Mouse (Mus musculus) embryonic facial prominence, embryonic 14.5 days (tissue): ENCODE data around the gene Trp53tg5. TPM values are rescaled to one million over a fixed set of nuclear protein-coding genes. Genes with fewer than 3 reads are reported as not detected.

Experiments
- ATAC-seq: fragments of 200-750 bp; cut with Nextera tagmentation; 2 replicates; pipeline ENCODE4 v1.8.0; 2017; ENCODE audit warnings: low read depth, moderate number of reproducible peaks, moderate TSS enrichment
- DNase-seq: peaks from one replicate; pipeline ENCODE4 v3.0.0-alpha.2; 2015; ENCODE audit warnings: low spot score
- H3K27ac ChIP-seq: fragments of 300-500 bp; sonication (generic); replicated peaks from 2 replicates; pipeline ENCODE4 v1.5.1; 2014; ENCODE audit warnings: low read depth, mild to moderate bottlenecking, low read length, moderate library complexity
- H3K27me3 ChIP-seq: fragments of 300-500 bp; sonication (generic); replicated peaks from 2 replicates; pipeline ENCODE4 v1.6.1; 2014; ENCODE audit warnings: low read length; ENCODE audit not compliant: control insufficient read depth, insufficient read depth
- H3K36me3 ChIP-seq: fragments of 300-500 bp; sonication (generic); 2 replicates; pipeline ENCODE4 v1.6.1; 2014; ENCODE audit warnings: low read length, mixed read lengths; ENCODE audit not compliant: control insufficient read depth, insufficient read depth
- H3K4me1 ChIP-seq: fragments of 300-500 bp; sonication (generic); 2 replicates; pipeline ENCODE4 v1.6.1; 2014; ENCODE audit warnings: antibody characterized with exemption, low read length; ENCODE audit not compliant: control insufficient read depth, insufficient read depth
- H3K4me2 ChIP-seq: fragments of 300-500 bp; sonication (generic); 2 replicates; pipeline ENCODE4 v1.6.1; 2014; ENCODE audit warnings: low read depth, mild to moderate bottlenecking, low read length, moderate library complexity, mixed read lengths
- H3K4me3 ChIP-seq: fragments of 300-500 bp; sonication (generic); 2 replicates; pipeline ENCODE4 v1.5.1; 2014; ENCODE audit warnings: low read depth, mild to moderate bottlenecking, low read length
- H3K9ac ChIP-seq: fragments of 300-500 bp; sonication (generic); 2 replicates; pipeline ENCODE4 v1.6.1; 2014; ENCODE audit warnings: low read depth, mild to moderate bottlenecking, low read length, moderate library complexity, mixed read lengths
- H3K9me3 ChIP-seq: fragments of 300-500 bp; sonication (generic); 2 replicates; pipeline ENCODE4 v1.6.1; 2016; ENCODE audit warnings: low read length; ENCODE audit not compliant: control insufficient read depth
- WGBS: fragments of 180-500 bp; shearing (Covaris S2); extraction: QIAGEN DNeasy Blood & Tissue Kit; methylation state at CpG from one replicate; pipeline ENCODE4 v1.1.7; 2014; 5-methylcytosine and 5-hydroxymethylcytosine counted together
- polyA plus RNA-seq: library from polyadenylated mRNA; unstranded; fragments of >200 nt; fragmentation: Nextera tagmentation; extraction: Ambion mirVana; gene quantifications from 2 replicates; pipeline ENCODE4 v1.2.1, GENCODE M21; 2014

Gene Trp53tg5
- polyA plus RNA-seq, 1 experiment from 2014 or later: not detected

DNA sequence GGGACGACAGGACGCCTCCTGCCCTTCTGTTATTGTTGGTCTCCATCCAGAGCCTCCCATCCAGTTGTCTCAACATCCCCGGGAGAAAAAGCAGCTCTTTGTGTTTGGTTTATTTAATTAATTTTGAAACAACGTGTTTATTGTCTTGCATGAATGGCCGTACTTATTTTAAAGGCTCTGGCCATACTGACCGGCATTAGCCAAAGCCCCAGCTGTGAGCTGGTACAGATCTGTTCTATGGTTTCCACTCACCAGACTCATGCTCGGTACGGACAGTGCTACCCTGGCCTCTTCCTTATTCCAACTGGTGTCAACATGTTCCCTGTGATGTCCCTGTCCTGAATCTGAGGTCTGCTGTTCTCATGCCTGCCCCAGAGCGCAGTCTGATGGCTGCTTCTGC, 42.4 kb upstream of the Trp53tg5 start:
- WGBS: 70% methylated on average over 9 of the region's 9 CpGs
- DNase-seq: no peak
- H3K9ac ChIP-seq: no peak overlapping the region
- peak overlapping the region; percentile 21; the same call in 1 of the 2 replicates for H3K27ac ChIP-seq
- H3K36me3 ChIP-seq: no peaks in the 10 kb centered on the region
- no peaks in the 10 kb centered on the region for H3K27me3 ChIP-seq
- H3K4me1 ChIP-seq: peaks cover 6% of the 10 kb centered on the region; the same call in 1 of the 2 replicates
- H3K9me3 ChIP-seq: peaks cover 6% of the 10 kb centered on the region; the same call in 1 of the 2 replicates
- H3K4me2 ChIP-seq: no peak overlapping the region; the same call in 1 of the 2 replicates
- H3K4me3 ChIP-seq: no peak overlapping the region
- ATAC-seq: no peak

DNA sequence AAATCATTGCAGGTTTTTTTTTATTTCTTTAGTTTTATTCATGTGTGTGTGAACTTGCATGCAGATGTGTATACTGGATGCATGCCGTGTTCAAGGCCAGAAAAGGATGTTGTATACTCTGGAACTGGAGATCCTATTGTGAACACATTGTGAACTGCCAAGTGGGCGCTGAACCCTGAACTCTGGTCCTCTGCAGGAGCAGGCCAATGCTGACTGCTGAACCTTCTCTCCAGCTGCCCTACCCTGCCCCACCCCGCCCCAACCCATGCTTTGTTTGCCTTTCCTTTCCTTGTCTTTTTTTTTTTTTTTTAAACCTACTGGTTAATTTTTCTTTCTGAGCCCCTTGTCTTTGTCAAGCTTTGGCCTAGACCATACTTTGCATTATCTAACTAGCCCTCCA, 41.4 kb upstream of the Trp53tg5 start:
- no peak overlapping the region for H3K4me3 ChIP-seq
- ATAC-seq (no peak), DNase-seq (no peak)
- H3K4me2 ChIP-seq: no peak overlapping the region
- peaks cover 5% of the 10 kb centered on the region; the same call in 1 of the 2 replicates for H3K4me1 ChIP-seq
- peaks cover 6% of the 10 kb centered on the region; the same call in 1 of the 2 replicates for H3K9me3 ChIP-seq
- H3K27me3 ChIP-seq: no peaks in the 10 kb centered on the region
- no peak overlapping the region for H3K9ac ChIP-seq
- H3K27ac ChIP-seq: no peak overlapping the region
- H3K36me3 ChIP-seq: no peaks in the 10 kb centered on the region
- 88% methylated on average over 3 of the region's 3 CpGs for WGBS

DNA sequence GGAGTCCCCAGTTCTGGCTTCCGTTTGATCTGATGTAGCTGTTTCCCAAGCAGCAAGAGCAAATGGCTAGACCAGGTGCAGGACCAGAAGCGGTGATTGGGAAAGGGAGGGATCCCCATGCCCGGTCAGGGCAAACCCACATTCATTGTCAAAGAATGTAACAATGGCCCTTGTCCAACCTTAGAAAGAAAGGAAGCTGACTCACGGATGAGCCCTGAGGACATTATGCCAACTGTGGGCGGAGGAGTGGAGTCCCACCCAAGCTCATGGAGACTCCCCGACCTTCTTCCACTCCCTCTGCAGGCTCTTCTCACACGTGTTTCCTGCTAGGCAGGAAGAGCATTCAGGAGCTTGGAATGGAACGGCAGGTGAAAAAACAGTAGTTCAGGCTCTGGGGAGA, 39.9 kb upstream of the Trp53tg5 start:
- Histone ChIP-seq H3K9me3 (peaks cover 6% of the 10 kb centered on the region; the same call in 1 of the 2 replicates), H3K4me1 (no peaks in the 10 kb centered on the region), H3K27ac (no peak overlapping the region), H3K27me3 (no peaks in the 10 kb centered on the region), H3K36me3 (no peaks in the 10 kb centered on the region), H3K9ac (no peak overlapping the region), H3K4me2 (no peak overlapping the region), H3K4me3 (no peak overlapping the region)
- WGBS: 65% methylated on average over 8 of the region's 8 CpGs
- DNase-seq (peak; percentile 54), ATAC-seq (no peak)

DNA sequence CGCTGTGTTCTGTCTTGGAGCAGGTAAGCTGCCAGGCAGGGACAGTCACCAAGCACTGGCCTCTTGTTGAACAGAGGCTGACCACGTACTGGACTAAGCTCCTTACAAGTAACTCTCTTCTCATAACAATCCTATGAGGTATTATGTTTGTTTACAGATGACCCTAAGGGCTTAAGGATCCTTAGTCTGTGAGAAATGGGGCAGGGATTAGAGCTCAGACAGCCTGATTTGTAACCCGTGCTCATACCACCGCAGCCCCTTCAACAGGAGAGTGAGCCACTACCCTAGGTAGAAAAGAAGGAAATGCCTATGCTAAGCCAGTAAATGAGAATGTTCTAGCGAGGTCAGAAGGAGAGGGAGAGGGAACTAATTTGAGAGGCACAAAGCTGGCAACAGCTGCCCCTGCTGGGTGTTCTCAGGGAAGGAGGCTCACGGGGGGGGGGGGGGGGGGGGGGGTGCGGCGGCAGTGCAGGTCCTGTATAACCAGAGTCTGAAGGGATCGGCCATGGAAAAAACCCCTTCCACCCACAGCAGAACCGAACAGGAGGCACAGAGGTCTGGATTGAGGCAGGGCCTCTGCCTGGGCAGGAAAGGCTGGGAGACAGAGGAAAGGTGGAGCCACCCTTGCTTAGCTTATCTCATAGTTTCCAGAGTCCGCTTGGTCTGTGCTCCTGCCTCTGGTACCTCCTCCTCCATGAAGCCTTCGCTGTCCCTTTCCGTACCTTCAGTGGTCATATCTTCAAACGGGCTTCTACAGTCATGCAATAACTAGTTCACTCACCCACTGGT, 38.8 kb upstream of the Trp53tg5 start:
- peaks cover 4% of the 10 kb centered on the region; the same call in 1 of the 2 replicates for H3K36me3 ChIP-seq
- ATAC-seq: no peak
- H3K4me3 ChIP-seq: no peak overlapping the region
- no peak for DNase-seq
- no peak overlapping the region for H3K4me2 ChIP-seq
- H3K9ac ChIP-seq: no peak overlapping the region
- no peaks in the 10 kb centered on the region for H3K4me1 ChIP-seq
- WGBS: 70% methylated on average over 10 of the region's 14 CpGs
- no peak overlapping the region for H3K27ac ChIP-seq
- H3K27me3 ChIP-seq: no peaks in the 10 kb centered on the region
- peaks cover 6% of the 10 kb centered on the region; the same call in 1 of the 2 replicates for H3K9me3 ChIP-seq

DNA sequence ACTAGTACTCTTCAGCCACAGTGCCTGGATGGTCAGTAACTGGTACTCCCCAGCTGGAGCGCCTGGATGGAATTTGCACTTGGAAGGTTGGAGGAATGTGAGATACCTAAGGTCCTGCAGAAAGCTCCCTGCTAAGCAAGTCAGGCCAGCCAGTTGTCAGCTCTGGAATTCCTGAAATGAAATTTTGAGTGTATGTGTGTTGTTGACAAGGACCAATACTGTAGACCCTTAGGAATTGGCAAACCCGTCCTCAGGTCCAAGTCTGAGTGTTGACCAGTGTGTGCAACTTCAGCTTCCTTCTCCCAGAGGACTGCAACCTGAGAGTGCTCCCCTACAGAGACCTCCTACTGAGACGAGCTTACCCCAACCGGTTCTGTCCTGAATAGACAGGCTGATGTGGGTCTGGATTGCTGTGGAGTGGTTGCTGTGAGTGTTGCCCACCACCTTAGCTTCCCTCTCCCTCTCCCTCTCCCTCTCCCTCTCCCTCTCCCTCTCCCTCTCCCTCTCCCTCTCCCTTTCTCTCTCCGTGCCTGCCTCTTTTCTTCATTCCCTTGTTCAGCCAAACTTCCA, 37.2 kb upstream of the Trp53tg5 start:
- H3K4me3 ChIP-seq: no peak overlapping the region
- peaks cover 15% of the 10 kb centered on the region; the same call in 1 of the 2 replicates for H3K36me3 ChIP-seq
- no peaks in the 10 kb centered on the region for H3K27me3 ChIP-seq
- no peak overlapping the region for H3K9ac ChIP-seq
- no peak overlapping the region for H3K27ac ChIP-seq
- H3K4me1 ChIP-seq: no peaks in the 10 kb centered on the region
- 34% methylated on average over 5 of the region's 5 CpGs for WGBS
- H3K4me2 ChIP-seq: no peak overlapping the region
- DNase-seq: peak; percentile 23
- ATAC-seq: 0 out of 2 replicates have a peak, but pooled peaks have one; percentile 60
- H3K9me3 ChIP-seq: no peaks in the 10 kb centered on the region

DNA sequence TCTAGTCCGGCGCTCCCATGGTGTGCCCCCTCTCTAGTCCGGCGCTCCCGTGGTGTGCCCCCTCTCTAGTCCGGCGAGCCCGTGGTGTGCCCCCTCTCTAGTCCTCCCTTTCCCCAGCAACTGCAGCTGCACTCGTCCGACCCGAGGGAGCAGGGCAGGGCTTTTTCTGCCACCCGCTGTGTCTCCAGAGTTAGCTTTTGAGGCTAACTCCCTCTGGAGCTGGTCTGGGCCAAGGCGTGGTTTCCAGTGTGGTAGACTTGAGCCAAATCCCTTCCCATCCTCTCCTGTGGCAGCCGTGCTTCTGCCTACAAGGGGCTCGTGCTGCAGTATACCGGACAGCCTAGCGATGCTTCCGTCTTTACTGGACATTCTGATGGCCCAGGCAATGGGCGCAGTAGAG, 34.3 kb upstream of the Trp53tg5 start:
- Histone ChIP-seq H3K4me1 (no peaks in the 10 kb centered on the region), H3K4me2 (no peak overlapping the region), H3K27ac (no peak overlapping the region), H3K9me3 (peaks cover 13% of the 10 kb centered on the region), H3K36me3 (peaks cover 42% of the 10 kb centered on the region), H3K9ac (no peak overlapping the region), H3K4me3 (no peak overlapping the region), H3K27me3 (no peaks in the 10 kb centered on the region)
- WGBS: 83% methylated on average over 17 of the region's 19 CpGs
- no peak for ATAC-seq
- no peak for DNase-seq

DNA sequence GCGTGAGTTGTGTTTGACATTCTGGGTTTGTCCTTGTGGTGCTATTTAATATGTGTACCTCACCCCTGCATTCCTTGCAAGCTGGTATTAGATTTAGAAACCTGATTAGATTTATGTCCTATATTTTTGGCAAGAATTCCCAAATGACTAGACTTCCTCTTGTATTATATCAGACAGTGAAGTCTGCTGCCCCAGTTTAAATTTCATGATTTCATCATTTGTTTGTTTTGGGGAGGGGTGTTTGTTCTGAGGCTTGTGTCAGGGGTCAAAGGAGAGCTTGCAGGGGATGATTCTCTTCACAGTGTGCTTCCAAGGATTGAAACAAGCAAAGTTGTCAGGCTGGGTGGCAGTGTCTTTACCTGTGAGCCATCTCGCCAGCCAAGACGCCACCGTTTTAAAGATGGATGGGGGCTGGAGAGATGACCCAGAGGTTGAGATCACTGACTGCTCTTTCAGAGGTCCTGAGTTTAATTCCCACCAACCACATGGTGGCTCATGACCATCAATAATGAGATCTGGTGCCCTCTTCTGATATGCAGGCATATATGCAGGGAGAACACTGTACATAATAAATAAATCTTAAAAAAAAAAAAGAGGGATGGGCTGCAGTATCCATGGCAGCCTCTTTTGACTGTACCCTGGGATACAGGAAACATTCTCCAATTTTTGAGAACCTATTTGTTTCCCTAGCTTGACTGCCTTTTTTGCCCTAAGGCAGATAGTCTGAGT, 32.3 kb upstream of the Trp53tg5 start:
- Histone ChIP-seq H3K4me3 (no peak overlapping the region), H3K9ac (no peak overlapping the region), H3K9me3 (peaks cover 13% of the 10 kb centered on the region), H3K4me1 (no peaks in the 10 kb centered on the region), H3K27ac (no peak overlapping the region), H3K4me2 (no peak overlapping the region), H3K36me3 (peaks cover 61% of the 10 kb centered on the region), H3K27me3 (no peaks in the 10 kb centered on the region)
- DNase-seq: no peak
- no peak for ATAC-seq
- WGBS: 89% methylated on average over 4 of the region's 4 CpGs

DNA sequence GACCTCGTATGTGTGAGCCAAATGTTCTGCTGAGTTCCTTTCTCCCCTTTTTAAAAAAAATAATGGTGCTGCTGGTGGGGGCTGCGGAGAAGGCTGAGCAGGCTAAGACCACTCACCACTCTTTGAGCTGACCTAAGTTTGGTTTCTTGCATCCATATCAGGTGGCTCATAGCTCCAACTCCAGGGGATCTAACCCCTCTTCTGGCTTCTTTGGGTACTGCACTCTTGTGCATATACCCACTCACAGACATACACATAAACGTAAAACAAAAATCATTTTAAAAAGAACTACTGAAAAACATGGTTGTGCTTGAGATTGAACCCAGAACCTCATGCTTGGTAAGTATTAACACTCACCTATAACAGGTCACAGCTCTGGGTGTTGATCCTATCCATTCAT, 31.4 kb upstream of the Trp53tg5 start:
- Histone ChIP-seq H3K27ac (no peak overlapping the region), H3K36me3 (peaks cover 70% of the 10 kb centered on the region), H3K4me3 (no peak overlapping the region), H3K4me2 (no peak overlapping the region), H3K9ac (no peak overlapping the region), H3K27me3 (no peaks in the 10 kb centered on the region), H3K4me1 (no peaks in the 10 kb centered on the region), H3K9me3 (peaks cover 13% of the 10 kb centered on the region)
- no peak for ATAC-seq
- 94% methylated on average over 3 of the region's 3 CpGs for WGBS
- DNase-seq: no peak
